Mouse (Mus musculus) embryonic stem cell, embryonic (primary cell): Measurements from ENCODE around the gene Mmp11.

ENCODE experiments used
- CTCF ChIA-PET, 4 experiments: fragments of 300-600 bp in 2 of 4; fragments of 350-600 bp in 2 of 4; sonication (Branson Sonifier 250); formaldehyde crosslinking; loops; one replicate each; lab custom pipeline; 2022; ENCODE audit warnings: inconsistent platforms in 2 of 4; lab: Charles Lee
- POLR2A ChIA-PET, 4 experiments: fragments of 300-600 bp in 2 of 4; fragments of 350-600 bp in 2 of 4; sonication (Branson Sonifier 250); formaldehyde crosslinking; loops; one replicate each; lab custom pipeline; 2022; ENCODE audit warnings: antibody characterized with exemption in 4 of 4, inconsistent platforms in 1 of 4; lab: Charles Lee

Mmp11 gene

DNA sequence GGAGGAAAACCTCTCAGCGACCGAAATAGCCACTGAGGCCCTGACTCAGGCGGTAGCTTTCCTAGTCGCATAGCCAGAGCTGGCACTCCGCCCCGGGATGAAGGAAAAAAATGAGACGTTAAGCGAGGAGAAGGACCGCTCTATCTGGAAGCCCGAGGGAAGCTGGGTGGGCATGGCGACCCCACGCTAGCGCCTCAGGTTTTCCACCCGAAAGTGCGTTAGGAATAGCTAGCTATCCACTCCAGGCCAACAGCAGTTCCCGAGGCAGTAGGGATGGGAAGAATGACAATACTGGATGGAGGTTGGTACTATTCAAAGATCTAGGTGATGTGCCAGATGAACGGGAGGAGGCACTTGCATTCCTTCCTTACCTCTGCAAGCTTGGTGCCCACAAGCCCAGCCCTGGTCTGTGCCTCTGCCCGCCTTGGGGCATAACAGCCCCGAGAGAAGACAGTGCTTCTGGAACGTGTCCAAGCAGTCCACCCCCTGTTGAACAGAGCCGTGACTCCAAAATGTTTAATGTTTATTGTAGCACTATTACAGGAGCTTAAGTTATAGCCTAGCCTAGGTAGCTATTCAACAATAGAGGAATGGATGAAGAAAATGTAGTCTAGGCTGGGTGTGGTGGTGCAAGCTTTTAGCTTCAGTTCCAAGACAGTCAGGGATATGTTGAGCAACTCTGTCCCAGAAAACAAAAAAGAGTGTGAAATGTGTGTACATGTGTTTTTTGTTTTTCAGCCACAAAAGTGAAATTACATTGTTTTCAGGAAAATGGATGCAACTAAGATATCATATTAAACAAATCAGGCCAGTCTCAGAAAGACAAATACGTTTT, 14.4 kb downstream of the Mmp11 start:
- POLR2A ChIA-PET = interaction anchor here (0.6 to 4.9 kb wide), 57 partner anchors 8 to 287 kb away, joined by 3 to 128 read pairs (median 5); partner anchors contain the start of genes Chchd10 (in 4 of the 4), Gm867 (in 4 of the 4), Mmp11 (in 4 of the 4) and Gstt2 (in 2 of the 4)
- CTCF ChIA-PET = interaction anchor here (0.5 to 1.9 kb wide), 8 partner anchors 10 to 218 kb away, joined by 3 to 9 read pairs (median 4); no protein-coding TSS in a partner anchor

DNA sequence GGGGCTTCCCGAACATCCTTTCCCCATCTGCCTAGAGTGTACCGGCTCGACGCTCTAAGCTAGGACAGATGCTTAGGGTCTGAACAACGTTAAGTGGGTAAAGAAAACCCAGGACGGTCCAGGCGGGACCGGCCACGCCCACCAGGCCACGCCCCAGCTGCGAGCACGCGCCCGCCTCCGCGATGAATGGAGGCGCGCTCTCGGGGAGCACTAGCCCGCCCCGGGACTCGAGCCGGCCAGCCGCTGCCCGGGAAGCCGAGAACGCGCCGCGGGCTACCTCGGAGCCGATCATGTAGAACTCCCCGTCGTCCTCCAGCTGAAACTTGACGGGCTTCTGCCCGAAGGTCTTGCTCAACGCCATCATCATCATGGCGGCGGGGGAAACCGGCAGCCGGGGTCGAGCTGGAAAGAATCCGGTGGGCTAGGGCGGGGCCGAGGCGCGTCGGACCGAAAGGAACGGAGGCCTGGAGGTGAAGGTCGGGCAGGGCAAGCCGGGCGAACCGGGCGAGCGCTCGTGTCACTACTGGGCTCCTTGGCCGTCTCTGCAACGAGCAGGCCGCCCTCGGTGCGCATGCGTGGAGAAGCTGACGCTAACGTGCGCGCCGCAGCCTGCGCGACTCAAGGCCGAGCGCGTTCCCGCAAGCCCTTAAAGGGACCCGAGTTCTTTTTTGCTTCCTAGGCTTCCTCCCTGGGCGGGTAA, 15.1 kb downstream of the Mmp11 start, which contains the start of gene Smarcb1:
Smarcb1 (minus strand) TSS at position 592 of the 700 bp plus-strand sequence.
- CTCF ChIA-PET = interaction anchor here (0.6 to 1.9 kb wide), 11 partner anchors 10 to 286 kb away, joined by 3 to 9 read pairs (median 3); partner anchors contain the start of gene Gstt2 (in 1 of the 4)
- POLR2A ChIA-PET = interaction anchor here (0.6 to 4.9 kb wide), 61 partner anchors 8 to 350 kb away, joined by 3 to 128 read pairs (median 5); partner anchors contain the start of genes Chchd10 (in 4 of the 4), Mmp11 (in 4 of the 4), Derl3 (in 3 of the 4) and Gm867 (in 3 of the 4)

DNA sequence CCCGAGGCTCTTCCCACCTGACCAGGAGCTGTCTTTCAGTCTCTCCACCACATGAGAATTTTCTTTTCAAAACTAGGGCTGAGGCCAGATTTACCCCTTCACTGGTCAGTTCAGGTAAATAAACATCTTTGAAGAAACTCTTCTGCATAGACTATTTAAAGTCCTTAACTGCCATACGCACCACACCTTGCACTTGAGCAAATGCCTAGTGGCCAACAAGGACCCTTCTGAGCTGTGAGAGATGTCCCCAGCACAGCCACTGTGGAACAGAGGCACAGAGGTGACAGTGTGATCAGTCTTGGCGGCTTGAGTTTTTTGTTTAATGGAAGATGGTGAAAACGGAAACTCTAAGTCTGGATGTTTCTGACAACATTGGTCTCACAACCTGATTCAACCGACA, 17.3 kb downstream of the Mmp11 start:
- CTCF ChIA-PET = interaction anchor here in 1 of 4 experiments (1.1 kb wide), 1 partner anchor 36 kb away, joined by 6 read pairs; no protein-coding TSS in a partner anchor
- POLR2A ChIA-PET = interaction anchor here in 3 of 4 experiments (0.6 to 4.9 kb wide), 11 partner anchors 10 to 37 kb away, joined by 3 to 128 read pairs (median 3); partner anchors contain the start of genes Chchd10 (in 2 of the 3), Gm867 (in 1 of the 3), Mmp11 (in 1 of the 3) and Vpreb3 (in 1 of the 3)

DNA sequence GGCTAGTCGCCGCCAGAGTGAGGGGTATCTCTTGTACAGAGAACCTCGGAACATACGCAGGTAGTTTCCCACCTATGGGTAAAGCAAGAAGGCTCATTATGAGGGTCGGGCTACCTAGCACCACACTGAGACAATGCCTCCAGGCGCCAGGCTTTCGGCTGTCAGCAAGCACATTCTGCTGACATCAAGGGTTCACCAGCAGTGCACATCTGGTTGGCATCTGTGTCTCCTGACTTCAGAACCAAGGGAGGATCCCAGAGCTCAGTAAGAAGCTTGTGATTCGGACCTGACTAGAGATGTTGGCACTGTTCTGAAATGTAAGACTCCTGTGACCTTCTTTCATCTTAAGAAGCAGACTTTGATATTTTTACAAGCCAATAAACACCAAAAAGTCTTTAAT, 19.5 kb downstream of the Mmp11 start:
- ChIA-PET POLR2A (interaction anchor here in 2 of 4 experiments (1.0 to 2.4 kb wide), 5 partner anchors 15 to 24 kb away, joined by 3 to 9 read pairs (median 7); partner anchors contain the start of genes Chchd10 (in 1 of the 2), Gm867 (in 1 of the 2) and Mmp11 (in 1 of the 2)), CTCF (no interaction called here)

DNA sequence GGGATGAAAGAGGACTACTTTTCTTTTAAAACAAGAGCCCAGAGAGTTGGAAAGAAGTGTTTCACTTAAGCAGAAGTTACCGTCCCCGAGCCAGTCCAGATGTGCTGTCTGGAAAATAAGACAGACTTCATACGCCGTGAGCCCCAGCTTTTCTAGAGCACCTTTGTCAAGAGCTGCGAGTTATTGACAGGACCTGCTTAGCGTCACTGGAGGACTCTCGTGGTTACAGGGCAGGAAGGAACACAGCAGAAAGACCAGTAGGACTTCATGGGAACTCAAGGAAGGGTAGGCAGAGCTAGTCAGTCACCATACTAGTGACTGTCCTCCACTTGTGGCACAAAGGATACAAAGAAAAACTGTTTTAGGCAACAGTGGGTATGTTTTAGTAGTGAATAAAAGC, 20.7 kb downstream of the Mmp11 start:
- CTCF ChIA-PET = no interaction called here
- POLR2A ChIA-PET = interaction anchor here in 3 of 4 experiments (0.5 to 2.4 kb wide), 12 partner anchors 12 to 1519 kb away, joined by 3 to 9 read pairs (median 4); partner anchors contain the start of genes Derl3 (in 2 of the 3), Chchd10 (in 1 of the 3), Gm867 (in 1 of the 3) and Mmp11 (in 1 of the 3)

DNA sequence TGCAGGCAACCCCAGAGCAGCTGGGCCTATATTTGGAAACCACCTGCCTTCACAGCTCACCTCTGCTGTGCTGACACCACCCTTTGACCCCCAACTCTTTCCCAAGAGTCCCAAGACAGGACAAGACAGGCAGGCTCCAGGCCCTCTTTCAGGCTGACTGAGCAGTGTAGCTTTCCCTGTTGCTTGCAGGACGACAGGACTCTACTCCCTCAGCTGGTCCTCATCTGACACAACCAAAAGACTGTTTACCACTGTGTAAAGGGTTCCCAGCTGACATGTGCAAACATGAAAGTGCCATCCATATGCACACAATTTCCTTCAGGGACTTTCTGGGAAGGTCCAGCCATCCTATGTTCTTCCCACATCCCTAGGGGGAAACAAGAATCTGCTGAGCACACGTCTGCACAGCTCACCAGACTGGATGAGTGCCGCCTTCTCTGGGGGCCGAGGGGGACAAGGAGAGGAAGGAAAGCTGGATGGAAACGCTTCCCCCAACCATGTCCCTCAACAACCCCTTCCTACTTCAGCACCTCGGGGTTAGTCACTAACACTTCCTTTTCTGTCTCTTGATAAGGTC, 23.2 kb downstream of the Mmp11 start:
- CTCF ChIA-PET = interaction anchor here in 1 of 4 experiments (0.9 to 1.4 kb wide), 2 partner anchors 16 to 19 kb away, joined by 3 to 4 read pairs; partner anchors contain the start of gene Chchd10
- POLR2A ChIA-PET = interaction anchor here in 2 of 4 experiments (0.9 to 5.4 kb wide), 12 partner anchors 8 to 52 kb away, joined by 3 to 23 read pairs (median 4); partner anchors contain the start of genes Smarcb1 (in 2 of the 2), Chchd10 (in 1 of the 2), Gm867 (in 1 of the 2) and Mmp11 (in 1 of the 2)

DNA sequence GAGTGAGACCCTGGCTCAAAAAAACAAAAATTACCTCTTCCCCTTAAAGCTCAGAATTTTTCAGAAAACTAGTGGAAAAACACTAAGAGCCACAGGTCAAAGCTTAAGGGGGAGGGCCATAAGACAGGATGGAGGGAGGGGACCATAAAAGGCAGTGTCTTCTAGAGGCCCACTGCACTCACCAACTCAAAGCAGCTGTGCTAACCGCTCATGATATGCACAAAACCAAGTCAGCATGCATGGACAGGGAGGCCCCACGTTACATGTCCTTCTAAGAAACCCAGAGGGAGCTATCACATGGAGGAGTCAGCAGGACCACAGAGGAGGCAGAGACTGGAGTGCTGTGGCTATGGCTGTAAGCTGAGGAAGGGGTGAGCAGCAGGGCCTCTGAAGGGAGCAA, 25.6 kb downstream of the Mmp11 start:
- POLR2A ChIA-PET = interaction anchor here in 3 of 4 experiments (0.6 to 5.4 kb wide), 17 partner anchors 10 to 275 kb away, joined by 3 to 23 read pairs (median 4); partner anchors contain the start of genes Mmp11 (in 2 of the 3), Smarcb1 (in 2 of the 3) and Chchd10 (in 1 of the 3)

DNA sequence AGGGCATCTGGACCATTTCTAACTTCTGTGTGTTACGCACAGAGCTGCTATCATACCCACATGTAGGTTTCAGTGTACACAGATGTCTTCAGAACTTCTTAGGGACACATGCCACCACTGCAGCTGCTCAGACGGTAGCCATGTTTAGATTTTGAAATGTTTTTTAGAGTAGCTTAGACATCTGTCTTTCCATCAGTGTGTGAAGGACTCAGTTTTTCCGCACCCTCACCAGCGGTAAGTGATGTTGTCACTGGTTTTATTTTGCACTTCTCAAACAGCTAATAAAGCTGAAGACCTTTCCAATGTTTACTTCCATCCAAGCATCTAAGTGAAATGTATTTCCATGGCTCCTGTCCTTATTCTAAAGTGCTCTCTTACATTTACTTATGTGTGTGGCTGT, 29.4 kb downstream of the Mmp11 start:
- POLR2A ChIA-PET = interaction anchor here in 2 of 4 experiments (0.5 to 2.0 kb wide), 6 partner anchors 15 to 129 kb away, joined by 3 to 6 read pairs (median 3); partner anchors contain the start of genes Smarcb1 (in 2 of the 2) and Mmp11 (in 1 of the 2)
- CTCF ChIA-PET = no interaction called here

More for the DNA sequence above, 25.6 kb downstream of the Mmp11 start:
- CTCF ChIA-PET = interaction anchor here in 3 of 4 experiments (0.6 to 1.7 kb wide), 4 partner anchors 11 to 56 kb away, joined by 3 to 7 read pairs (median 4); partner anchors contain the start of gene Smarcb1 (in 1 of the 3)

DNA sequence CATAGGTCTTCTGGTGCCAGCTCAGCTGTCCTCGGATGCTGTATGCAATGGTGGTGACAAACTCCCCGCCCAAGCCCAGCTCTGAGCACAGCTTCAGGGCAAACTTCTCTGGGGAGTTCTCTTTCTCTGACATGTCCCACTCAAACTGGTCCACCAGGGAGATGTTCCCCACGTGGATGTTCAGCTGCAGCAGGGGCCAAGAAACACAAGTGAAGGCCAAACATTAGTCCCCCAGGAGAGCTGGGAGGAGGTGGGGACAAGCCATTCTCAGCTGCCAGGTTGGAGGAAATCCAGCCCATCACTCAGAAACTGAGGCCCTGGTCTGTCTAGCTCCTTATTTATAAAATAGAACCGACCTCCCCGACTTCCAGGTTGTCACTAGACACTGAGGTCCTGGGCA, 31.9 kb downstream of the Mmp11 start:
- ChIA-PET POLR2A (interaction anchor here in 2 of 4 experiments (0.6 to 1.8 kb wide), 11 partner anchors 8 to 255 kb away, joined by 3 to 8 read pairs (median 4); partner anchors contain the start of genes Mmp11 (in 1 of the 2) and Smarcb1 (in 1 of the 2)), CTCF (interaction anchor here in 1 of 4 experiments (1.1 kb wide), 1 partner anchor 131 kb away, joined by 3 read pairs; the partner anchor contains the start of gene Ddt)

DNA sequence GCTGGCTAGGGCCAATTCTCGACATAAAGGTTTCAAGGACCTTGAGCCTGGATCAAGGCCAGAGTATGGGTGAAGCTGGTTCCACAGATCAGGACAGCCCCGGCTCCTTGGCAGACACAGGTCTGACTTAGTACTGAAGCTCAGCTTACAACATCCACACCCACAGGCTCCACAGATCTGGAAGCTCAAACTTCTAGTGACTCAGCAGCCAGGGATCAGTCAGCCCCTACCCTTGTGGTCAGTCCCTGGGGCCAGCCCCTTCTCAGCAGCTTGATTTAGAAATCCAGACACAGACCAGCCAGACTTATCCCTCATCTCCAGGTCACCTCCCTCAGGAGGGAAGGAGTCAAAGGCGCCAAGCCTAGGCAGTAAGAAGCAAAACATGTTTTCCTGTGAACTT, 37.5 kb downstream of the Mmp11 start:
- CTCF ChIA-PET = interaction anchor here in 2 of 4 experiments (0.6 to 2.0 kb wide), 3 partner anchors 43 to 53 kb away, joined by 3 to 5 read pairs (median 4); no protein-coding TSS in a partner anchor
- POLR2A ChIA-PET = interaction anchor here in 3 of 4 experiments (0.6 to 3.0 kb wide), 19 partner anchors 10 to 136 kb away, joined by 3 to 13 read pairs (median 4); partner anchors contain the start of genes Chchd10 (in 2 of the 3), Mmp11 (in 2 of the 3), Gm867 (in 1 of the 3) and Mif (in 1 of the 3)

DNA sequence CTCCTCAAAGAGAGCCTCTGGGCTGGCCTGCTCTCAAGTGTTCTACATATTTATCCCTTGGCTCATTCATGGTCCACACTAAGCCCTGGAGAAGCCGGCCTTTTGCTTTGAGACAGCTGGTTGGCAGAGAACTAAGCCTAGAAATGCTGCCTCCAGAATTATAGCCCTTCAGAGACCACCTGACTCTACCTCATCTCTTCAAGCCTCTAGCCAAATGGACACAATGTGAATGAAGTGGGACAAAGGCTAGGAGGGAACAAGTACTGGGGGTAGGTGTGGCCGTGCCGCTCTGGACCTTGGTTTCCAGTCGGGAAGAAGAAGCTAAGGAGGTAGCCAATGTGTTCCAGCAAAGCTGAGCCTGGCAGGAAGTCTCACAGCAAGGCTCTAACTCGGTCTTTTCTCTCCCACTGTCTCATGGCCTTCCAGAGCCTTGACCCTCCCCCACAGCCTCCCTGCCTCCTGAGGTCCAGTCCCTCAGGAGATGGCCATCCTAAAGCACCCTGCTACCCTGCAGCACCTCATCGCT, 38.2 kb downstream of the Mmp11 start:
- POLR2A ChIA-PET = interaction anchor here (0.6 to 3.0 kb wide), 22 partner anchors 10 to 166 kb away, joined by 3 to 13 read pairs (median 4); partner anchors contain the start of genes Chchd10 (in 2 of the 4), Mmp11 (in 2 of the 4), Gm867 (in 1 of the 4) and Mif (in 1 of the 4)
- CTCF ChIA-PET = interaction anchor here in 3 of 4 experiments (0.5 to 2.0 kb wide), 7 partner anchors 10 to 53 kb away, joined by 3 to 11 read pairs (median 4); partner anchors contain the start of gene Smarcb1 (in 1 of the 3)

DNA sequence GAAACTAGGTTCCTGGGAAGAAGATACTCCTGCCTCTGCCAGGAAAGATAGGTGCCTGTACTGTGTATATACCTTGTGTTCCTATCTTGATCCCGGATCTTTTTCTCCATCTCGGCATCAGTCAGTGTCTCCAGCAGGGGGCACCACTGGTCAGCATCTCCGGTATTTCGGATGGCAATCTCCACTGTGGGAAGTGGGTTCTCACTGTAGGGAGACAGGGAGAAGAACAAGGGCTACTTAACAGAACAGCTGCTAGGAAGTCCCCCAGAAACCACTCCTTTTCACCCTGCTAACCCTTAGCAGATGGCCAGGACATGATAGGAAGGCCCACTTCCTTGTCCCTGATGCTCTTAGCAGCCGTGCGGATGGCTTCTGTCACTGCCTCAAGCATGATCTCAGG, 38.9 kb downstream of the Mmp11 start:
- POLR2A ChIA-PET = interaction anchor here in 3 of 4 experiments (0.6 to 2.4 kb wide), 12 partner anchors 12 to 165 kb away, joined by 3 to 11 read pairs (median 3); partner anchors contain the start of genes Chchd10 (in 1 of the 3), Gm867 (in 1 of the 3) and Smarcb1 (in 1 of the 3)
- CTCF ChIA-PET = interaction anchor here in 3 of 4 experiments (0.5 to 2.0 kb wide), 9 partner anchors 11 to 113 kb away, joined by 3 to 11 read pairs (median 4); partner anchors contain the start of gene Smarcb1 (in 1 of the 3)

DNA sequence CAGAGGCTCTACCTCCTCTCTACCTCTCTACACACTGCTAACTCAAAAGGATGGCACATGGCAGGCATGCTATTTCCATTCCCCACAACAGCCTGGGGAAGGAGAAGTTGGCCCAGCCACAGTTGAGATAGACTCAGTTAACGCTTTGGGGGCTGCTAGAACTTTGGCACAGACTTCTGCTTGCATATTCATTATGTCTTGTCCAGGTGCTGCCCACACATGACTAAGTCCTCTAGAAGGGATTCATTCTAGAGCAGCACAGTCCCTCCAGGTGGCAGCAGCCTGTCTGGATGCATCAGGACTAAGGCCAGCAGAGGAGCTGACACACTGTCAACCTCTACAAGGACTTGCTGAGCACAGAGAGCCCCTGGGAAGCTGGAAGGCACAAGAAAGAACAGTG, 40.1 kb downstream of the Mmp11 start:
- ChIA-PET CTCF (interaction anchor here in 2 of 4 experiments (1.0 to 1.5 kb wide), 4 partner anchors 14 to 61 kb away, joined by 3 to 6 read pairs (median 4); no protein-coding TSS in a partner anchor), POLR2A (interaction anchor here in 2 of 4 experiments (0.8 to 5.6 kb wide), 10 partner anchors 13 to 337 kb away, joined by 3 to 43 read pairs (median 4); partner anchors contain the start of genes Mif (in 2 of the 2), Gm867 (in 1 of the 2), Mmp11 (in 1 of the 2) and Vpreb3 (in 1 of the 2))

DNA sequence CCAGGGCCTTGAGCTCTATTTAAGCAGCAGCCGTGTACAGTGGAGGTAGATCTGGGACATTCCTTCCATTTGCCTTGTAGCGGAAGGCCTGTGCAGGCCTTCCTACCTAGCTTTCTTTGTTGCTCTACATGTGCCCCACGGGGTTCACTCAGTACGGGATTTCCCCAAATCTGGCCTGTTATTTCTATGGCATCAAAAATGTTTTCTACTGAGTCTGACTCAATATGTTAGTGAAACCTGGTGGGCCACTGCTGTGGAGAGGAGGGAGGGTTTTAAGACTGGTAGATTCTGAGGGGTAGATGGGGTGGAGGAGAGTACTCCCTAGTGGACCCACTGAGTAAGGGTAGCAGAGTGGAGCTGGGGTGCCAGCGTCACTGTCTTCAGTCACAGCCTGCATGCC, 40.6 kb downstream of the Mmp11 start:
- POLR2A ChIA-PET = interaction anchor here in 3 of 4 experiments (0.7 to 5.6 kb wide), 15 partner anchors 12 to 337 kb away, joined by 3 to 43 read pairs (median 4); partner anchors contain the start of genes Gm867 (in 2 of the 3), Mif (in 2 of the 3), Mmp11 (in 1 of the 3) and Vpreb3 (in 1 of the 3)
- CTCF ChIA-PET = interaction anchor here (0.6 to 1.8 kb wide), 5 partner anchors 12 to 60 kb away, joined by 3 to 4 read pairs (median 3); no protein-coding TSS in a partner anchor

DNA sequence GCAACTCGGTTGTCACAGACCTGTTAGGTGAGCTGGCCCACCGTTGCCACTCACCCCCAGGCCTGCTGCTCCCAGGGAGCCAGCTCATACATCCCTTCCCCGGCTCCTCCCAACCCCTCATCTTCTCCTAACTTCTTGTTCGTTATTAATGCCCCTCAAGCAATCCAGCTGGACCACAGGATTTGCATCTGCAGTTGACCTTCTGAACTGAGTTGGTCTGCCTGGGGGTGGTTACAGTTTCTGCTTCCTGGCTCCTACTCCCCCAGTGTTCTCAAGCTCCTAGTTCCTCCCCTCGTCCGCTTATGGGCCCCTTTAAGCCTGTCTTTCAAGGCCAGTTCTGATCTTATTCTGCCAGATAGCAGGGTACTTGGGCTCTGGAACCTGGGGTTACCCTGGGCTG, 41.7 kb downstream of the Mmp11 start:
- POLR2A ChIA-PET = interaction anchor here in 3 of 4 experiments (0.5 to 5.6 kb wide), 20 partner anchors 12 to 335 kb away, joined by 3 to 46 read pairs (median 4); partner anchors contain the start of genes Mmp11 (in 2 of the 3), Chchd10 (in 1 of the 3), Gm867 (in 1 of the 3) and Mif (in 1 of the 3)
- CTCF ChIA-PET = interaction anchor here in 3 of 4 experiments (1.1 to 3.5 kb wide), 6 partner anchors 12 to 130 kb away, joined by 3 to 15 read pairs (median 4); no protein-coding TSS in a partner anchor
